Comparison of ENCODE assay signal across 30 mouse cellular contexts in genomic region chr14:73244061-73244597, GRCm38 (mm10). TPM values are rescaled to one million over a fixed set of nuclear protein-coding genes. Genes with fewer than 3 reads are reported as not detected.
A peak's percentile ranks its signal among the peaks of the same experiment; 100 is the strongest.
DNase-seq lines count a peak whose midpoint lies in the region; ATAC-seq and TF ChIP-seq lines count a peak whose summit lies in the region.
"Had no signal": no experiment of that assay in that cellular context is flagged by ENCODE, and none has a peak within 500 bp of the region (broad histone marks: within the 10 kb centered on the region; RNA-seq: fewer than 3 reads in every experiment).

No protein-coding gene starts in this region.

- dilution Hi-C loops in CH12.LX (cut with MboI; ENCODE audit: extremely low pct_ligation_motif_present, extremely low pct_unique_long_range_greater_than_20kb, low sequenced_read_pairs) = no loop called here

- no peaks in the 10 kb centered on the region for H3K27me3 ChIP-seq in heart, embryonic 16.5 days (ENCODE audit: control insufficient read depth, insufficient read depth, low read length)
- no peaks in the 10 kb centered on the region for H3K27me3 ChIP-seq in heart, adult 2 months (ENCODE audit: control insufficient read depth, insufficient read depth, low read length)
- no peaks in the 10 kb centered on the region for H3K27me3 ChIP-seq in CH12.LX (replicated peaks)
- H3K27me3 ChIP-seq: embryonic facial prominence, embryonic 13.5 days; limb, embryonic 15.5 days; liver, embryonic 13.5 days; midbrain, embryonic 15.5 days; Patski had no signal

- DNase-seq in heart, adult 2 months = no peak
- peak; percentile 42 for DNase-seq in CD4-positive helper T cell, adult 2 months (ENCODE audit: low read depth, low spot score)
- DNase-seq in CH12.LX (ENCODE audit: extremely low read depth) = no peak
- no peak for DNase-seq in lung, adult 2 months
- DNase-seq in spleen, postnatal 10 days (ENCODE audit: low spot score in 2 of 2) = no peak
- DNase-seq: adrenal gland, postnatal 14 days; cerebellum, adult 11-12 months; cerebellum, postnatal 10 days; kidney, adult 8-10 months; kidney, postnatal 10 days; liver, embryonic 13.5 days; lung, adult 18-20 months; lung, postnatal 10 days; right cerebral cortex, adult 18-20 months; right cerebral cortex, postnatal 4 days; thymus, adult 2 months; thymus, postnatal 36 days had no signal

- peaks cover 5% of the 10 kb centered on the region; the same call in 1 of the 2 replicates for H3K36me3 ChIP-seq in heart, embryonic 16.5 days (ENCODE audit: control insufficient read depth, insufficient read depth)
- H3K36me3 ChIP-seq in heart, adult 2 months (ENCODE audit: control insufficient read depth, insufficient read depth, low read length) = peaks cover 10% of the 10 kb centered on the region
- H3K36me3 ChIP-seq in CH12.LX (replicated peaks in 1 of 2; ENCODE audit: control insufficient read depth in 1 of 2, insufficient read depth in 1 of 2, low read length in 1 of 2) = peaks cover 0 to 11% of the 10 kb centered on the region in 2 experiments
- H3K36me3 ChIP-seq: midbrain, embryonic 15.5 days had no signal

- H3K4me1 ChIP-seq in heart, embryonic 16.5 days (ENCODE audit: control insufficient read depth, insufficient read depth, low read length) = 0 out of 2 replicates have a peak, but pooled peaks cover 2% of the 10 kb centered on the region
- no peaks in the 10 kb centered on the region; the same call in 1 of the 2 replicates for H3K4me1 ChIP-seq in heart, adult 2 months (ENCODE audit: control insufficient read depth, insufficient read depth, low read length)
- peaks cover 4 to 12% of the 10 kb centered on the region in 2 experiments; a peak in 3 of 4 replicates for H3K4me1 ChIP-seq in CH12.LX (ENCODE audit: control insufficient read depth in 1 of 2, insufficient read depth in 2 of 2)
- peaks cover 8% of the 10 kb centered on the region for H3K4me1 ChIP-seq in lung, adult 2 months (ENCODE audit: control insufficient read depth, insufficient read depth, low read length)
- H3K4me1 ChIP-seq: limb, embryonic 10.5 days; limb, embryonic 15.5 days; midbrain, embryonic 10.5 days; midbrain, embryonic 15.5 days had no signal

- no peak overlapping the region for H3K4me2 ChIP-seq in heart, embryonic 16.5 days (ENCODE audit: low read depth, low read length)
- no peak overlapping the region for H3K4me2 ChIP-seq in CH12.LX (ENCODE audit: insufficient read depth, low read depth, poor library complexity, severe bottlenecking)
- H3K4me2 ChIP-seq: embryonic facial prominence, embryonic 13.5 days; hindbrain, embryonic 14.5 days; limb, embryonic 15.5 days; liver, embryonic 13.5 days; midbrain, embryonic 15.5 days had no signal

- TF ChIP-seq RAD21 in CH12.LX (IDR thresholded peaks at IDR 0.05; ENCODE audit: low read depth, low read length) = no peak

- intact Hi-C loops in heart, adult 2 months (cut with DNase I) = no loop called here

- no peak overlapping the region for H3K4me3 ChIP-seq in heart, embryonic 16.5 days (ENCODE audit: low read length)
- H3K4me3 ChIP-seq in heart, adult 2 months = no peak overlapping the region
- no peak overlapping the region for H3K4me3 ChIP-seq in CH12.LX (replicated peaks in 1 of 3; ENCODE audit: low read depth in 2 of 3, low read length in 2 of 3, poor library complexity in 1 of 3)
- H3K4me3 ChIP-seq in lung, adult 2 months (replicated peaks; ENCODE audit: extremely low read depth, low read depth, low read length) = no peak overlapping the region
- H3K4me3 ChIP-seq: embryonic facial prominence, embryonic 13.5 days; forebrain, embryonic 10.5 days; limb, embryonic 10.5 days; limb, embryonic 15.5 days; liver, embryonic 13.5 days; midbrain, embryonic 10.5 days; midbrain, embryonic 15.5 days had no signal

- no peak for ATAC-seq in heart, embryonic 16.5 days (replicated peaks; ENCODE audit: extremely low read depth, insufficient read depth, low FRiP score)
- ATAC-seq in inflammation-experienced regulatory T-cells, adult 6 months = peak; percentile 61
- ATAC-seq: forebrain, embryonic 16.5 days; midbrain, embryonic 15.5 days; Patski had no signal

- WGBS in heart, embryonic 16.5 days = 91% methylated on average over 2 of the region's 2 CpGs
- 82% methylated on average over 2 of the region's 2 CpGs for WGBS in heart, adult 2 months
- 74% methylated on average over 2 of the region's 2 CpGs for WGBS in lung, adult 2 months

- TF ChIP-seq EP300 in heart, adult 2 months (IDR thresholded peaks at IDR 0.05; ENCODE audit: insufficient read depth, low read depth, low read length) = no peak
- TF ChIP-seq EP300 in CH12.LX (IDR thresholded peaks at IDR 0.05; ENCODE audit: low read length) = no peak

- no peak for TF ChIP-seq CTCF in heart, adult 2 months (IDR thresholded peaks at IDR 0.05)
- no peak for TF ChIP-seq CTCF in CH12.LX (conservative IDR thresholded peaks at IDR 0.05 in 1 of 2, IDR thresholded peaks at IDR 0.05 in 1 of 2; ENCODE audit: low read depth in 2 of 2, low read length in 2 of 2)
- no peak for TF ChIP-seq CTCF in lung, adult 2 months (IDR thresholded peaks at IDR 0.05; ENCODE audit: insufficient read depth, low read length)

- no peak for TF ChIP-seq POLR2A in heart, adult 2 months (IDR thresholded peaks at IDR 0.05; ENCODE audit: insufficient read depth, low read depth, low read length)
- no peak for TF ChIP-seq POLR2A in CH12.LX (IDR thresholded peaks at IDR 0.05; ENCODE audit: low read depth, low read length)
- TF ChIP-seq POLR2A in lung, adult 2 months (IDR thresholded peaks at IDR 0.05; ENCODE audit: borderline replicate concordance, extremely low read depth, low read depth, low read length) = no peak

- peak overlapping the region; percentile 19; the same call in 1 of the 2 replicates for H3K27ac ChIP-seq in heart, embryonic 16.5 days (ENCODE audit: low read length)
- no peak overlapping the region for H3K27ac ChIP-seq in heart, adult 2 months
- no peak overlapping the region for H3K27ac ChIP-seq in CH12.LX (ENCODE audit: insufficient read depth, low read depth)
- H3K27ac ChIP-seq: embryonic facial prominence, embryonic 13.5 days; forebrain, embryonic 10.5 days; hindbrain, embryonic 14.5 days; limb, embryonic 10.5 days; limb, embryonic 15.5 days; liver, embryonic 13.5 days; macrophage; midbrain, embryonic 10.5 days; midbrain, embryonic 15.5 days had no signal

- in situ Hi-C loops in CH12.LX (cut with MboI; ENCODE audit: low pct_ligation_motif_present, low pct_unique_long_range_greater_than_20kb, low sequenced_read_pairs) = no loop called here

- H3K79me2 ChIP-seq in heart, adult 2 months (replicated peaks; ENCODE audit: control insufficient read depth, insufficient read depth, low read length) = no peaks in the 10 kb centered on the region
- H3K79me2 ChIP-seq in CH12.LX (replicated peaks; ENCODE audit: control insufficient read depth, extremely low read depth, insufficient read depth, poor library complexity, severe bottlenecking) = peaks cover 3% of the 10 kb centered on the region

- no peaks in the 10 kb centered on the region for H3K9me3 ChIP-seq in heart, embryonic 16.5 days (replicated peaks; ENCODE audit: control insufficient read depth, low read length)
- H3K9me3 ChIP-seq in CH12.LX (replicated peaks; ENCODE audit: low read length) = no peaks in the 10 kb centered on the region
- H3K9me3 ChIP-seq: embryonic facial prominence, embryonic 13.5 days; forebrain, embryonic 10.5 days; G1E; limb, embryonic 10.5 days; limb, embryonic 15.5 days; liver, embryonic 13.5 days; midbrain, embryonic 10.5 days; midbrain, embryonic 15.5 days had no signal

- H3K9ac ChIP-seq in heart, embryonic 16.5 days (ENCODE audit: low read length) = no peak overlapping the region
- no peak overlapping the region for H3K9ac ChIP-seq in heart, adult 2 months (ENCODE audit: low read depth, low read length)
- H3K9ac ChIP-seq in CH12.LX (ENCODE audit: insufficient read depth, low read depth) = no peak overlapping the region
- H3K9ac ChIP-seq: embryonic facial prominence, embryonic 13.5 days; hindbrain, embryonic 14.5 days; limb, embryonic 15.5 days; liver, embryonic 13.5 days; midbrain, embryonic 15.5 days had no signal

TF ChIP-seq in CH12.LX, 34 proteins besides CTCF, POLR2A, EP300 and RAD21:
- TF ChIP-seq IRF4 (IDR thresholded peaks at IDR 0.05; ENCODE audit: low read depth, low read length) = no peak
- TF ChIP-seq MXI1 (IDR thresholded peaks at IDR 0.05; ENCODE audit: low read depth, low read length) = 0 out of 2 replicates have a peak, but pooled peaks have one; percentile 23
TF ChIP-seq in CH12.LX: peak in this region for 1.

RNA-seq across cellular contexts. Expression of gene Lpar6, which starts 6.4 kb away (rescaled TPM):
- 7.5 and 9.4 TPM in 2 replicates for polyA plus RNA-seq in heart, embryonic 16.5 days (2015; fragmentation: Nextera tagmentation; extraction: Ambion mirVana)
- total RNA-seq in heart, adult 2 months (2021) = 1 to 10 TPM; 1.5 to 2.3 TPM
- 2.3 and 5.2 TPM in 2 replicates for polyA plus RNA-seq in heart, adult 2 months (2012; rRNA removed)
- total RNA-seq in CH12.LX (2012; rRNA removed) (2.9 and 3.1 TPM in 2 replicates), CH12.LX (2014; rRNA removed) (6.4 and 7.5 TPM in 2 replicates)
- 2.3 and 3.2 TPM in 2 replicates for polyA plus RNA-seq in CH12.LX (2012; ENCODE audit: insufficient read length, low read depth)
- 10 to 100 TPM; 49.4 to 59.4 (median 52.7) TPM for polyA plus RNA-seq in inflammation-experienced regulatory T-cells, adult 6 months (2017; shearing (Covaris generic))
- polyA plus RNA-seq in lung, adult 2 months (2012; rRNA removed) = 1.5 and 2.7 TPM in 2 replicates
